Mouse (Mus musculus): ENCODE measurements at regions not wholly inside any gene's neighbourhood (a gene's known extent, or its start where the extent isn't known, plus 50 kb on each side); places are given as distances from the start of the nearest gene placed in this dataset.

- Histone ChIP-seq H3K9me3 (ENCODE audit: control insufficient read depth, low read length) (no peaks in the 10 kb centered on the region), H3K36me3 (ENCODE audit: control insufficient read depth, insufficient read depth, low read length) (no peaks in the 10 kb centered on the region), H3K27ac (ENCODE audit: low read depth, low read length) (no peak overlapping the region), H3K4me2 (no peak overlapping the region), H3K4me3 (ENCODE audit: low read depth, low read length) (no peak overlapping the region), H3K9ac (ENCODE audit: low read length) (no peak overlapping the region), H3K4me1 (ENCODE audit: control insufficient read depth, insufficient read depth, low read length) (peaks cover 2% of the 10 kb centered on the region; the same call in 1 of the 2 replicates), H3K27me3 (ENCODE audit: control insufficient read depth, insufficient read depth, low read length) (no peaks in the 10 kb centered on the region)
- ATAC-seq (ENCODE audit: low FRiP score) (no peak), DNase-seq (ENCODE audit: low spot score, missing footprints) (no peak)
- 39% methylated on average over 2 of the region's 2 CpGs for WGBS
Measured at GRCm38 (mm10) chr8:90192856-90193255, 155.3 kb downstream of the Tox3 start.

GRCm38 (mm10) chr8:90182807-90183206, 165.3 kb downstream of the Tox3 start:
- Histone ChIP-seq H3K9me3 (ENCODE audit: control insufficient read depth, low read length) (no peaks in the 10 kb centered on the region), H3K4me3 (ENCODE audit: low read depth, low read length) (no peak overlapping the region), H3K4me1 (ENCODE audit: control insufficient read depth, insufficient read depth, low read length) (no peaks in the 10 kb centered on the region), H3K9ac (ENCODE audit: low read length) (no peak overlapping the region), H3K27me3 (ENCODE audit: control insufficient read depth, insufficient read depth, low read length) (no peaks in the 10 kb centered on the region; the same call in 1 of the 2 replicates), H3K4me2 (no peak overlapping the region), H3K36me3 (ENCODE audit: control insufficient read depth, insufficient read depth, low read length) (no peaks in the 10 kb centered on the region), H3K27ac (ENCODE audit: low read depth, low read length) (no peak overlapping the region)
- DNase-seq (ENCODE audit: low spot score, missing footprints) (no peak), ATAC-seq (ENCODE audit: low FRiP score) (no peak)
- WGBS, result 29% methylated on average over 6 of the region's 6 CpGs

GRCm38 (mm10) chr8:90176771-90177170, 171.4 kb downstream of the Tox3 start:
- no peaks in the 10 kb centered on the region for H3K9me3 ChIP-seq (ENCODE audit: control insufficient read depth, low read length)
- ATAC-seq (ENCODE audit: low FRiP score), result no peak
- H3K4me3 ChIP-seq (ENCODE audit: low read depth, low read length), result no peak overlapping the region
- H3K4me2 ChIP-seq, result peak overlapping the region; percentile 6; the same call in 1 of the 2 replicates
- no peak overlapping the region for H3K9ac ChIP-seq (ENCODE audit: low read length)
- WGBS, result 31% methylated on average over 7 of the region's 7 CpGs
- H3K36me3 ChIP-seq (ENCODE audit: control insufficient read depth, insufficient read depth, low read length), result no peaks in the 10 kb centered on the region
- H3K4me1 ChIP-seq (ENCODE audit: control insufficient read depth, insufficient read depth, low read length), result peaks cover 9% of the 10 kb centered on the region; the same call in 1 of the 2 replicates
- H3K27ac ChIP-seq (ENCODE audit: low read depth, low read length), result no peak overlapping the region
- peak; percentile 86 for DNase-seq (ENCODE audit: low spot score, missing footprints)
- H3K27me3 ChIP-seq (ENCODE audit: control insufficient read depth, insufficient read depth, low read length), result no peaks in the 10 kb centered on the region; the same call in 1 of the 2 replicates

- ATAC-seq (ENCODE audit: low FRiP score) (no peak), DNase-seq (ENCODE audit: low spot score, missing footprints) (no peak)
- Histone ChIP-seq H3K9me3 (ENCODE audit: control insufficient read depth, low read length) (no peaks in the 10 kb centered on the region), H3K4me2 (peak overlapping the region; percentile 6; the same call in 1 of the 2 replicates), H3K4me3 (ENCODE audit: low read depth, low read length) (no peak overlapping the region), H3K36me3 (ENCODE audit: control insufficient read depth, insufficient read depth, low read length) (no peaks in the 10 kb centered on the region), H3K4me1 (ENCODE audit: control insufficient read depth, insufficient read depth, low read length) (peaks cover 9% of the 10 kb centered on the region; the same call in 1 of the 2 replicates), H3K27me3 (ENCODE audit: control insufficient read depth, insufficient read depth, low read length) (no peaks in the 10 kb centered on the region; the same call in 1 of the 2 replicates), H3K27ac (ENCODE audit: low read depth, low read length) (no peak overlapping the region), H3K9ac (ENCODE audit: low read length) (no peak overlapping the region)
- 14% methylated on average over 9 of the region's 9 CpGs for WGBS
Measured at GRCm38 (mm10) chr8:90176335-90176734, 171.8 kb downstream of the Tox3 start.

GRCm38 (mm10) chr8:90166639-90167038, 181.5 kb downstream of the Tox3 start:
- no peak overlapping the region for H3K27ac ChIP-seq (ENCODE audit: low read depth, low read length)
- H3K36me3 ChIP-seq (ENCODE audit: control insufficient read depth, insufficient read depth, low read length), result no peaks in the 10 kb centered on the region
- H3K9ac ChIP-seq (ENCODE audit: low read length), result no peak overlapping the region
- DNase-seq (ENCODE audit: low spot score, missing footprints), result no peak
- 95% methylated on average over 2 of the region's 2 CpGs for WGBS
- no peaks in the 10 kb centered on the region for H3K4me1 ChIP-seq (ENCODE audit: control insufficient read depth, insufficient read depth, low read length)
- H3K9me3 ChIP-seq (ENCODE audit: control insufficient read depth, low read length), result no peaks in the 10 kb centered on the region
- H3K4me3 ChIP-seq (ENCODE audit: low read depth, low read length), result no peak overlapping the region
- no peak for ATAC-seq (ENCODE audit: low FRiP score)
- H3K4me2 ChIP-seq, result no peak overlapping the region
- H3K27me3 ChIP-seq (ENCODE audit: control insufficient read depth, insufficient read depth, low read length), result no peaks in the 10 kb centered on the region

- Histone ChIP-seq H3K9me3 (ENCODE audit: control insufficient read depth, low read length) (no peaks in the 10 kb centered on the region), H3K4me3 (ENCODE audit: low read depth, low read length) (no peak overlapping the region)
Measured at GRCm38 (mm10) chr8:90151477-90151876, 196.7 kb downstream of the Tox3 start.

GRCm38 (mm10) chr8:90149903-90150302, 198.2 kb downstream of the Tox3 start:
- Histone ChIP-seq H3K4me3 (ENCODE audit: low read depth, low read length) (no peak overlapping the region), H3K9ac (ENCODE audit: low read length) (no peak overlapping the region), H3K4me1 (ENCODE audit: control insufficient read depth, insufficient read depth, low read length) (peaks cover 8% of the 10 kb centered on the region), H3K36me3 (ENCODE audit: control insufficient read depth, insufficient read depth, low read length) (no peaks in the 10 kb centered on the region), H3K27ac (ENCODE audit: low read depth, low read length) (no peak overlapping the region), H3K4me2 (no peak overlapping the region), H3K9me3 (ENCODE audit: control insufficient read depth, low read length) (no peaks in the 10 kb centered on the region), H3K27me3 (ENCODE audit: control insufficient read depth, insufficient read depth, low read length) (no peaks in the 10 kb centered on the region)
- 70% methylated on average over 6 of the region's 6 CpGs for WGBS
- ATAC-seq (ENCODE audit: low FRiP score) (no peak), DNase-seq (ENCODE audit: low spot score, missing footprints) (no peak)

More at GRCm38 (mm10) chr8:90151477-90151876, 196.7 kb downstream of the Tox3 start:
- H3K36me3 ChIP-seq (ENCODE audit: control insufficient read depth, insufficient read depth, low read length), result no peaks in the 10 kb centered on the region
- H3K4me1 ChIP-seq (ENCODE audit: control insufficient read depth, insufficient read depth, low read length), result peaks cover 2% of the 10 kb centered on the region
- 88% methylated on average over 5 of the region's 5 CpGs for WGBS
- DNase-seq (ENCODE audit: low spot score, missing footprints) (no peak), ATAC-seq (ENCODE audit: low FRiP score) (no peak)
- H3K9ac ChIP-seq (ENCODE audit: low read length), result no peak overlapping the region
- H3K27me3 ChIP-seq (ENCODE audit: control insufficient read depth, insufficient read depth, low read length), result no peaks in the 10 kb centered on the region
- H3K4me2 ChIP-seq, result no peak overlapping the region
- no peak overlapping the region for H3K27ac ChIP-seq (ENCODE audit: low read depth, low read length)

- WGBS, result 81% methylated on average over 5 of the region's 5 CpGs
- Histone ChIP-seq H3K4me3 (ENCODE audit: low read depth, low read length) (no peak overlapping the region), H3K27ac (ENCODE audit: low read depth, low read length) (no peak overlapping the region), H3K36me3 (ENCODE audit: control insufficient read depth, insufficient read depth, low read length) (no peaks in the 10 kb centered on the region), H3K9me3 (ENCODE audit: control insufficient read depth, low read length) (no peaks in the 10 kb centered on the region), H3K27me3 (ENCODE audit: control insufficient read depth, insufficient read depth, low read length) (no peaks in the 10 kb centered on the region), H3K9ac (ENCODE audit: low read length) (no peak overlapping the region), H3K4me1 (ENCODE audit: control insufficient read depth, insufficient read depth, low read length) (no peaks in the 10 kb centered on the region), H3K4me2 (no peak overlapping the region)
- ATAC-seq (ENCODE audit: low FRiP score) (no peak), DNase-seq (ENCODE audit: low spot score, missing footprints) (no peak)
Measured at GRCm38 (mm10) chr8:90134626-90135025, 213.5 kb downstream of the Tox3 start.

GRCm38 (mm10) chr8:90130704-90131267, 217.4 kb downstream of the Tox3 start:
- Histone ChIP-seq H3K4me1 (ENCODE audit: control insufficient read depth, insufficient read depth, low read length) (no peaks in the 10 kb centered on the region), H3K9ac (ENCODE audit: low read length) (no peak overlapping the region), H3K27me3 (ENCODE audit: control insufficient read depth, insufficient read depth, low read length) (no peaks in the 10 kb centered on the region), H3K4me3 (ENCODE audit: low read depth, low read length) (no peak overlapping the region), H3K9me3 (ENCODE audit: control insufficient read depth, low read length) (no peaks in the 10 kb centered on the region), H3K36me3 (ENCODE audit: control insufficient read depth, insufficient read depth, low read length) (no peaks in the 10 kb centered on the region), H3K27ac (ENCODE audit: low read depth, low read length) (no peak overlapping the region), H3K4me2 (no peak overlapping the region)
- DNase-seq (ENCODE audit: low spot score, missing footprints) (no peak), ATAC-seq (ENCODE audit: low FRiP score) (no peak)
- WGBS, result 90% methylated on average over 5 of the region's 5 CpGs
